Mouse (Mus musculus): Measurements from ENCODE around the gene 4921517D22Rik.

GRCm38 (mm10) chr13:59676316-59677229, 17.3 kb downstream of the 4921517D22Rik start:
- TF ChIP-seq CTCF (IDR thresholded peaks at IDR 0.05; ENCODE audit: borderline replicate concordance, control insufficient read depth, extremely low read depth, insufficient read depth, low read length, poor library complexity) (no peak), POLR2A (IDR thresholded peaks at IDR 0.05; ENCODE audit: control insufficient read depth, extremely low read depth, insufficient read depth, low read length, poor library complexity) (no peak)

Measured in thymus, adult 2 months (tissue).